Mouse (Mus musculus) hindbrain, embryonic 11.5 days (tissue): Measurements from ENCODE around the gene Bfsp1. TPM values are rescaled to one million over a fixed set of nuclear protein-coding genes. Genes with fewer than 3 reads are reported as not detected.

Source experiments
- ATAC-seq: fragments of 200-750 bp; cut with Nextera tagmentation; 2 replicates; pipeline ENCODE4 v1.8.0; 2017; ENCODE audit warnings: mild to moderate bottlenecking, moderate TSS enrichment, moderate library complexity; ENCODE audit not compliant: low FRiP score
- DNase-seq: peaks from one replicate; pipeline ENCODE4 v3.0.0-alpha.2; 2015; ENCODE audit warnings: low spot score
- H3K27ac ChIP-seq: fragments of 300-500 bp; sonication (generic); 2 replicates; pipeline ENCODE4 v1.5.1; 2014; ENCODE audit warnings: mild to moderate bottlenecking, low read depth, low read length
- H3K27me3 ChIP-seq: fragments of 300-500 bp; sonication (generic); 2 replicates; pipeline ENCODE4 v1.6.1; 2014; ENCODE audit warnings: mild to moderate bottlenecking, low read length, moderate library complexity, mixed read lengths; ENCODE audit not compliant: control insufficient read depth, insufficient read depth
- H3K36me3 ChIP-seq: fragments of 300-500 bp; sonication (generic); 2 replicates; pipeline ENCODE4 v1.6.1; 2014; ENCODE audit warnings: mild to moderate bottlenecking, low read length, moderate library complexity, mixed read lengths; ENCODE audit not compliant: control insufficient read depth, insufficient read depth
- H3K4me1 ChIP-seq: fragments of 300-500 bp; sonication (generic); replicated peaks from 2 replicates; pipeline ENCODE4 v1.6.1; 2014; ENCODE audit warnings: low read length, mixed read lengths; ENCODE audit not compliant: control insufficient read depth, insufficient read depth
- H3K4me2 ChIP-seq: fragments of 300-500 bp; sonication (generic); replicated peaks from 2 replicates; pipeline ENCODE4 v1.6.1; 2014; ENCODE audit warnings: mild to moderate bottlenecking, low read depth, low read length
- H3K4me3 ChIP-seq: fragments of 300-500 bp; sonication (generic); 2 replicates; pipeline ENCODE4 v1.5.1; 2014; ENCODE audit warnings: low read depth, low read length
- H3K9ac ChIP-seq: fragments of 300-500 bp; sonication (generic); 2 replicates; pipeline ENCODE4 v1.6.1; 2014; ENCODE audit warnings: low read depth, low read length
- H3K9me3 ChIP-seq: fragments of 300-500 bp; sonication (generic); 2 replicates; pipeline ENCODE4 v1.6.1; 2016; ENCODE audit warnings: low read length; ENCODE audit not compliant: control insufficient read depth
- WGBS: fragments of 180-500 bp; shearing (Covaris S2); extraction: QIAGEN DNeasy Blood & Tissue Kit; methylation state at CpG from one replicate; pipeline ENCODE4 v1.1.7; 2014; 5-methylcytosine and 5-hydroxymethylcytosine counted together
- polyA plus RNA-seq: library from polyadenylated mRNA; unstranded; fragments of >200 nt; fragmentation: Nextera tagmentation; extraction: Ambion mirVana; gene quantifications from 2 replicates; pipeline ENCODE4 v1.2.1, GENCODE M21; 2014

Gene Bfsp1
- polyA plus RNA-seq, 1 experiment from 2014 or later, result 0.79 TPM

GRCm38 (mm10) chr2:143889860-143890433 lies 27.0 kb upstream of the Bfsp1 start:
- 61% methylated on average over 12 of the region's 12 CpGs for WGBS
- H3K27me3 ChIP-seq, result no peaks in the 10 kb centered on the region

GRCm38 (mm10) chr2:143889131-143889859 lies 26.3 kb upstream of the Bfsp1 start:
- Histone ChIP-seq H3K4me3 (no peak overlapping the region), H3K4me2 (no peak overlapping the region), H3K9me3 (no peaks in the 10 kb centered on the region), H3K27ac (no peak overlapping the region), H3K4me1 (no peaks in the 10 kb centered on the region), H3K27me3 (no peaks in the 10 kb centered on the region), H3K36me3 (no peaks in the 10 kb centered on the region), H3K9ac (no peak overlapping the region)
- DNase-seq (no peak), ATAC-seq (no peak)
- WGBS, result 88% methylated on average over 15 of the region's 15 CpGs

More at GRCm38 (mm10) chr2:143889860-143890433, 27.0 kb upstream of the Bfsp1 start:
- Histone ChIP-seq H3K4me1 (no peaks in the 10 kb centered on the region), H3K27ac (no peak overlapping the region), H3K4me3 (no peak overlapping the region), H3K9me3 (no peaks in the 10 kb centered on the region), H3K4me2 (no peak overlapping the region), H3K9ac (no peak overlapping the region), H3K36me3 (no peaks in the 10 kb centered on the region)
- no peak for ATAC-seq
- DNase-seq, result no peak

DNA sequence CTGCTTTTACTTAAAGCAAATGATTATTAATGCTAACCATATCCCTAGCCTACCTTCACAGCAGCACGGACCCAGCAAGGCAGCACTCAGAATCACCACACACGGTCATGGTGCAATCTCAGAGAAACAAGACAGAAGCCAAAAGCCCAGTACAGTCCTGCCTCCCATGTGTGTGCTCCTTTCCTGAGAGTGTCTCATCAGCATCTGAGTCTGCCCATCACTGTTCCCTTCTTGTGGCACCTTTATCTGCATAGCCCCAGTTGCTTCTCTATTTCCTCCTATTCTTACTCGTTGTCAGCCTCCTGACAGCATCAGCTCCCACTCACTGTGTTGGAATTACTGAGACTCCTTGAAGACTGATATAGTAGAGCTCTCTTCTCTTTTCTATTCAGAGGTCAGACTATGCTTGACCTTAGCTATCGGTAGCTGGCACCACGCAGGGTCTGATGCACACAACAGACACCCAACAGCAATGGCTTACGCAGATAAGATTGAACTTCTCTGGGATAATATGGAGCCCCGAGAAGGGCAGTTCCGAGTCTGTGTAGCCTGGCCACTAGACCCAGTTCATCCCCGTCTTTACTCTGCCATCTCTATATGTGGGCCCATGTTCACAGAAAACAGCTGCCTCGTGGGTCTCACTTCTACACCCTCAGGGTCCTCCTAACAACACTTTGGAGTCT lies 19.8 kb upstream of the Bfsp1 start:
- Histone ChIP-seq H3K27me3 (no peaks in the 10 kb centered on the region), H3K27ac (no peak overlapping the region), H3K9me3 (no peaks in the 10 kb centered on the region), H3K4me2 (no peak overlapping the region), H3K36me3 (no peaks in the 10 kb centered on the region), H3K9ac (no peak overlapping the region), H3K4me3 (no peak overlapping the region), H3K4me1 (no peaks in the 10 kb centered on the region)
- no peak for ATAC-seq
- no peak for DNase-seq
- 87% methylated on average over 10 of the region's 10 CpGs for WGBS

DNA sequence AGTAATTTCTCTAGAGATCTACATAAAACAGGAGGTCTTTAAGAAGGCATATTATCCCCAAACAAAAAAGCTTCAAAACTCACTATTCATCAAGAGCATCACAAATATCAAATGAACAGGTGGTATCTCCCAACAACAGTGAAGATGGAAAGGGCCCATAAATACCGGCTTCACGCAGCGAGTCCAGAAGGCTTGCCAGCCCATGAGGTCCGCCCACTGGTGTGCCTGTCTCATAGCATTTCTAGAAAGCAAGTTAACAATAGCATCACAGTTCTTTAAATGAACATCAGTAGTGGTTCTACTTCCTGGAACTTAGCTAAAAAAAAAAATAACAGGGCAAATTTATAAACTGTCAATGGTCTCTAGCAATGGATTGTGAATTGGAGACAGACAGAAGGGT lies 19.0 kb upstream of the Bfsp1 start:
- no peak for DNase-seq
- H3K36me3 ChIP-seq, result no peaks in the 10 kb centered on the region
- H3K4me2 ChIP-seq, result no peak overlapping the region
- WGBS, result 94% methylated on average over 4 of the region's 4 CpGs
- ATAC-seq, result no peak
- H3K9ac ChIP-seq, result no peak overlapping the region
- H3K4me3 ChIP-seq, result no peak overlapping the region
- no peaks in the 10 kb centered on the region for H3K9me3 ChIP-seq
- H3K27ac ChIP-seq, result no peak overlapping the region
- no peaks in the 10 kb centered on the region for H3K27me3 ChIP-seq
- no peaks in the 10 kb centered on the region for H3K4me1 ChIP-seq

DNA sequence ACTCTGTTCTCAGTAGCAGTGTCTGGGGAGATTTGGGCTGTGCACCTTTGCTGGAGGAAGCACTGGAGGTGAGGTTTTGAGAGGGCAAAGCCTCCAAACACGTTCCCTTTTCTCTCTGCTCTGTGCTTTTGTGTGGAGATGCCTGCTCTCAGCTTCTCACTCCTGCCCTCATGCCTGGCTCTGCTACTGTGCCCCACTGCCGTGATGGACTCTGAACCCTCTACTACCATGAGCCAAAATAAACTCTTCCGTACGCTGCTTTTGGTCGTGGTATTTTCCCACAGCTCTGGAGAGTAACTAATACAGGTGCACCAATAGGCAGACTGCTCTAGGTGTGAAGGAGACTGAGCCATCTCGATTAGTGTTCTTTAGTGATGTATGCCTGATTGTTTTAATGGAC lies 16.3 kb upstream of the Bfsp1 start:
- WGBS, result 92% methylated on average over 6 of the region's 6 CpGs
- Histone ChIP-seq H3K27ac (no peak overlapping the region), H3K4me1 (no peaks in the 10 kb centered on the region), H3K27me3 (no peaks in the 10 kb centered on the region), H3K36me3 (no peaks in the 10 kb centered on the region), H3K4me3 (no peak overlapping the region), H3K9ac (no peak overlapping the region), H3K4me2 (no peak overlapping the region), H3K9me3 (no peaks in the 10 kb centered on the region)
- DNase-seq (no peak), ATAC-seq (no peak)

- Histone ChIP-seq H3K4me1 (no peaks in the 10 kb centered on the region), H3K27ac (no peak overlapping the region), H3K9me3 (no peaks in the 10 kb centered on the region), H3K9ac (no peak overlapping the region), H3K4me3 (no peak overlapping the region), H3K4me2 (no peak overlapping the region), H3K27me3 (no peaks in the 10 kb centered on the region), H3K36me3 (no peaks in the 10 kb centered on the region)
- DNase-seq (no peak), ATAC-seq (no peak)
- WGBS, result 73% methylated on average over 4 of the region's 4 CpGs
Observed at GRCm38 (mm10) chr2:143876929-143877632, 14.1 kb upstream of the Bfsp1 start.

DNA sequence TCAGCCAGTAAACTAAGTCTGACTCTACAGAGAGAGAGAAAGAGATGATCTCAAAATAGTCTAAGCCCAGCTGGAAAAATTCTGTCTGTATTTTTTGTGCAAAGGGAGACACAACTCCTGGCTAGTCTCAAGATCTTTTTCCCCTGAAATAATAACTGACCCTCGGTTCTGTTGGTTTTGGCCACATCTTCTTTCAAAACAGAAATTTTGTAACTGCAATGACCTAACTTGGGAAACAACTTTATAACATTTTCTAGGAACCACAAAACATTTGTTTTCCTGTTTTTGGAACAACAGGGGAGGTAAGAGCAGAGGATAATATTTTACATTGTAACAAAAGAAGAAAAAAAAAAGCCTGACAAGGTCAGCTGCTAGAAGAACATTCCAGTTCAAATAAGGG lies 13.1 kb upstream of the Bfsp1 start:
- 72% methylated on average over 1 of the region's 1 CpGs for WGBS
- Histone ChIP-seq H3K4me3 (no peak overlapping the region), H3K27me3 (no peaks in the 10 kb centered on the region), H3K4me2 (no peak overlapping the region), H3K36me3 (no peaks in the 10 kb centered on the region), H3K4me1 (no peaks in the 10 kb centered on the region), H3K27ac (no peak overlapping the region), H3K9ac (no peak overlapping the region), H3K9me3 (no peaks in the 10 kb centered on the region)
- ATAC-seq, result no peak
- no peak for DNase-seq

DNA sequence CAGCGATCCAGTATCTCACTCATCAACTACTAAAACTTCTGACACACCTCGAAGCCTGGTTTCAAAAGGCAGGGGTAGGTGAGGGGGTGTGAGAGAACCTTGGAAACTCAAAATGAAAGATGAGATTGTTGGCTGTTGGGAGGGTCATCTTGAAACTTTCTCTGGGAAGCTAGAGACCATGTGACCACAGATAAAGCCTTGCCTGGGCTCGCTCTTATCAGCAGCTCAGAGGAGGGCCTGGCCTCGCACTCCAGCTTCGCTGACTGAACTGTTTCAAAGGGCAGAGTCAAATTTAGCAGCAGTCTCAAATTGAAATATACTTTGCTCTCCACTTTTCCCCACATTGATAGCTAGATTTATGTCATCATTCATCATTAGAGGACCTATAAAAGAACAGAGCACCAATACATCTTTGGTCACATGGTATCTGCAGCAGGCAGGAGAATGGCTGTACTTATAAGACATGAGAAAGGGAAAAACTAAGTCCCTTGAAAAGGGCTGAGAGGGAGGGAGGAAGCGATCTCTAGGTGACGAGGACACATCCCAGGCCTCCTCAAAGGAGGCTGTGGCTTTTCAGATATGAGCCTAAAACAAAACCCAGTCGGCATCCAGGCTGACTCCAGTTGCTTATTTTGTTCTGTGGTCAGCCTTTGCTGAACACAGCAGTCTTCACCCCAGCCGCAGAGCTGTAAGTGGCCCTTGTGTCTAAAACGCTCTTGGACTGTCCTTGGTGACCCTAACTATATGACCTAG lies 8.1 kb upstream of the Bfsp1 start:
- Histone ChIP-seq H3K36me3 (no peaks in the 10 kb centered on the region), H3K9ac (no peak overlapping the region), H3K4me1 (no peaks in the 10 kb centered on the region), H3K9me3 (no peaks in the 10 kb centered on the region), H3K27ac (no peak overlapping the region), H3K4me3 (no peak overlapping the region), H3K27me3 (no peaks in the 10 kb centered on the region), H3K4me2 (no peak overlapping the region)
- 69% methylated on average over 10 of the region's 10 CpGs for WGBS
- no peak for DNase-seq
- no peak for ATAC-seq
